Mouse (Mus musculus): ENCODE results near the gene Lnpep.

The Lnpep gene

GRCm38 (mm10) chr17:17609523-17609922 is 15.3 kb downstream of the Lnpep start:
- no peak for DNase-seq (ENCODE audit: low spot score in 2 of 2)

- DNase-seq (ENCODE audit: low spot score in 2 of 2), result no peak
Measured at GRCm38 (mm10) chr17:17608416-17608988, 16.3 kb downstream of the Lnpep start.

GRCm38 (mm10) chr17:17604554-17604953 is 20.3 kb downstream of the Lnpep start:
- DNase-seq (ENCODE audit: low spot score in 2 of 2), result no peak

- no peak for DNase-seq (ENCODE audit: low spot score in 2 of 2)
Measured at GRCm38 (mm10) chr17:17603609-17604008, 21.2 kb downstream of the Lnpep start.

GRCm38 (mm10) chr17:17602786-17603185 is 22.1 kb downstream of the Lnpep start:
- DNase-seq (ENCODE audit: low spot score in 2 of 2), result no peak

GRCm38 (mm10) chr17:17602330-17602729 is 22.5 kb downstream of the Lnpep start:
- DNase-seq (ENCODE audit: low spot score in 2 of 2), result no peak

- DNase-seq (ENCODE audit: low spot score in 2 of 2), result peak; percentile 56 to 65
Measured at GRCm38 (mm10) chr17:17600804-17601252, 24.0 kb downstream of the Lnpep start.

GRCm38 (mm10) chr17:17600001-17600400 is 24.8 kb downstream of the Lnpep start:
- DNase-seq (ENCODE audit: low spot score in 2 of 2), result no peak

GRCm38 (mm10) chr17:17598355-17598754 is 26.5 kb downstream of the Lnpep start:
- DNase-seq (ENCODE audit: low spot score in 2 of 2), result no peak

GRCm38 (mm10) chr17:17592926-17593325 is 31.9 kb downstream of the Lnpep start:
- peak in 1 of 2 experiments; percentile 38 for DNase-seq (ENCODE audit: low spot score in 2 of 2)

GRCm38 (mm10) chr17:17587333-17588047 is 37.4 kb downstream of the Lnpep start:
- DNase-seq (ENCODE audit: low spot score in 2 of 2), result no peak

GRCm38 (mm10) chr17:17585115-17585514 is 39.7 kb downstream of the Lnpep start:
- DNase-seq (ENCODE audit: low spot score in 2 of 2), result no peak

- no peak for DNase-seq (ENCODE audit: low spot score in 2 of 2)
Measured at GRCm38 (mm10) chr17:17583896-17584295, 41.0 kb downstream of the Lnpep start.

- DNase-seq (ENCODE audit: low spot score in 2 of 2), result no peak
Measured at GRCm38 (mm10) chr17:17581234-17581633, 43.6 kb downstream of the Lnpep start.

- no peak for DNase-seq (ENCODE audit: low spot score in 2 of 2)
Measured at GRCm38 (mm10) chr17:17576399-17576798, 48.5 kb downstream of the Lnpep start.

GRCm38 (mm10) chr17:17567071-17567470 is 57.8 kb downstream of the Lnpep start:
- DNase-seq (ENCODE audit: low spot score in 2 of 2), result peak in 1 of 2 experiments; percentile 26

- no peak for DNase-seq (ENCODE audit: low spot score in 2 of 2)
Measured at GRCm38 (mm10) chr17:17548958-17549357, 75.9 kb downstream of the Lnpep start.

GRCm38 (mm10) chr17:17531338-17531737 is 93.5 kb downstream of the Lnpep start:
- DNase-seq (ENCODE audit: low spot score in 2 of 2), result no peak

- no peak for DNase-seq (ENCODE audit: low spot score in 2 of 2)
Measured at GRCm38 (mm10) chr17:17516384-17517016, 108.3 kb downstream of the Lnpep start.

- no peak for DNase-seq (ENCODE audit: low spot score in 2 of 2)
Measured at GRCm38 (mm10) chr17:17506677-17507076, 118.2 kb downstream of the Lnpep start.

GRCm38 (mm10) chr17:17499278-17499677 is 125.6 kb downstream of the Lnpep start:
- peak in 1 of 2 experiments; percentile 30 for DNase-seq (ENCODE audit: low spot score in 2 of 2)

GRCm38 (mm10) chr17:17498848-17499247 is 126.0 kb downstream of the Lnpep start:
- no peak for DNase-seq (ENCODE audit: low spot score in 2 of 2)

GRCm38 (mm10) chr17:17496730-17497129 is 128.1 kb downstream of the Lnpep start:
- DNase-seq (ENCODE audit: low spot score in 2 of 2), result no peak
